Mouse (Mus musculus) brain, embryonic 14.5 days (tissue): ENCODE data around the gene Ptprt.

Source experiments
- CTCF ChIP-seq: fragments of 200-500 bp; IDR thresholded peaks from 2 replicates; pipeline ENCODE4 v1.5.1; 2012; ENCODE audit warnings: inconsistent platforms, mild to moderate bottlenecking, moderate library complexity, borderline replicate concordance; ENCODE audit not compliant: insufficient read depth, insufficient read length; ENCODE audit errors: extremely low read depth
- POLR2A ChIP-seq: fragments of 200-500 bp; IDR thresholded peaks from 2 replicates; pipeline ENCODE4 v1.6.1; 2012; ENCODE audit warnings: mild to moderate bottlenecking, inconsistent platforms, borderline replicate concordance; ENCODE audit not compliant: poor library complexity, insufficient read depth, insufficient read length, severe bottlenecking; ENCODE audit errors: extremely low read depth

DNA sequence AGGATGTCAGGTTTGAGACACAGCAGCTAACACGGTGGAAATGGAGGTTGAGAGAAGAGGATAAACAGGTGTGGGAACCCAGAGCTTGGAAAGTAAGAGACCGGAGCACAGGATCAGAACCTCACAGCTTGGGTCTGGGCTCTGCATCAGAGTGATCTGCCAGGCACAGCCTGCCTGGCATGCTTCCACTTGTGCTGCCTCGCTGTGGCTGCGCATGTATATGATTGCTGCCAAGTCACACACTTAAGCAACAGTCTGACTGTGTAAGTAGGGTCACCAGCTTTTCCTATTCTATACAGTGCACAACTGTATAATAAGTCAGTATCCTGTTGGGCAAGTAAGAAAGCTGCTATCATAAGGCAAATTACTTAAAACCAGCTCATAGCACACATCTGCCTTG is 249.9 kb downstream of the Ptprt start:
- TF ChIP-seq POLR2A (no peak), CTCF (no peak)
